Mouse (Mus musculus) E14TG2a.4 (cell line): Measurements from ENCODE around the gene Ric8a.

Experiments used
- CTCF ChIP-seq: conservative IDR thresholded peaks from 2 replicates; pipeline ENCODE4 v1.5.1; 2014; ENCODE audit warnings: low read length
- NANOG ChIP-seq: IDR thresholded peaks from 2 replicates; pipeline ENCODE4 v1.6.1; 2014; ENCODE audit warnings: borderline replicate concordance, low read length, mixed read lengths
- POU5F1 ChIP-seq: IDR thresholded peaks from 2 replicates; pipeline ENCODE4 v1.6.1; 2014; ENCODE audit warnings: low read length, borderline replicate concordance

DNA sequence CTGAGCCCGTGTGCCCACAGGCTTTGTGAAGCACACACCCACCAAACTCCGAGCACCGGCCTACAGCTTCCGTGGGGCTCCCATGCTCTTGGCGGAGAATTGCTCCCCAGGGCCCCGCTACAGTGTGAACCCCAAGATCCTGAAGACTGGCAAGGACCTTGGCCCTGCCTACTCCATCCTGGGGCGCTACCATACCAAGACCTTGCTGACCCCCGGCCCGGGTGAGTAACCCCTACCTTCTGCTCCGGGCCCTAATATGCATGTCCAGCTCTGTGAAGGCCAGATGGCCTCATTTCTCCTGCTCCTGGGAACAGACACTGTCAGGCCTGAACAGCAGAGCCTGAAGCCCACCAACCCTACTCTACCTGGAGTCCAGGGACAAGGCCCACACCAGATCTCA lies 8.2 kb upstream of the Ric8a start:
- TF ChIP-seq CTCF (no peak), POU5F1 (no peak), NANOG (no peak)
